Mouse (Mus musculus) neutrophil, adult 59 days (primary cell): ENCODE measurements around the gene Mpv17l. TPM values are rescaled to one million over a fixed set of nuclear protein-coding genes. Genes with fewer than 3 reads are reported as not detected.

Experiments
- total RNA-seq, 2 experiments: library from RNA; stranded (reverse); gene quantifications; 1 replicate in 1 of 2; 2 replicates in 1 of 2; pipeline ENCODE4 v1.2.4; 2023

The Mpv17l gene
- under 1 TPM; 0.33 to 0.46 TPM for total RNA-seq

GRCm38 (mm10) chr16:13902888-13903483 lies at the start of gene Mpv17l, which contains the start of gene Pdxdc1:
TSS of gene Mpv17l (plus strand) at chr16:13903161.
TSS of gene Pdxdc1 (minus strand) at chr16:13903131.

GRCm38 (mm10) chr16:13986574-13987478 lies 83.9 kb downstream of the Mpv17l start, which contains the start of the genes 2900011O08Rik and Ifitm7:
TSS of gene 2900011O08Rik (plus strand) at chr16:13986604.
TSS of gene Ifitm7 (minus strand) at chr16:13986888.

Other genes starting within 250 kb of the Mpv17l start
- gene Parn, start 235.0 kb upstream of the Mpv17l start, total RNA-seq: 10 to 100 TPM in 1 of 2 experiments, 1 to 10 TPM in 1; 7.7 to 12.9 TPM
- gene Bfar, start 231.3 kb upstream of the Mpv17l start, total RNA-seq: 10 to 100 TPM; 27.0 to 28.8 TPM
- 10 to 100 TPM in 1 of 2 experiments, 1 to 10 TPM in 1; 9.5 to 13.1 TPM for gene 3110001I22Rik, start 231.2 kb upstream of the Mpv17l start, total RNA-seq
- not detected for gene Pla2g10, start 172.2 kb upstream of the Mpv17l start, total RNA-seq
- gene Rrn3, start 122.5 kb upstream of the Mpv17l start, total RNA-seq: 10 to 100 TPM; 11.1 to 13.0 TPM
- gene Ntan1, start 84.3 kb upstream of the Mpv17l start, total RNA-seq: 10 to 100 TPM; 33.6 to 38.4 TPM
- gene Pdxdc1, start within 50 bp of the Mpv17l start, total RNA-seq: 10 to 100 TPM; 37.5 to 45.6 TPM
- not detected for gene 2900011O08Rik, start 83.4 kb downstream of the Mpv17l start, total RNA-seq
- gene Ifitm7, start 83.7 kb downstream of the Mpv17l start, total RNA-seq: under 1 TPM in 1 of 2 experiments, not detected in 1; 0.49 TPM